Comparison of ENCODE assay signal across 8 mouse cellular contexts in genomic region chr19:5780203-5780602, GRCm38 (mm10). TPM values are rescaled to one million over a fixed set of nuclear protein-coding genes. Genes with fewer than 3 reads are reported as not detected.
DNase-seq lines count a peak whose midpoint lies in the region; TF ChIP-seq lines count a peak whose summit lies in the region.

No protein-coding gene starts in this region.

- no peak for TF ChIP-seq POLR2A in embryonic fibroblast, embryonic 13.5 days (IDR thresholded peaks at IDR 0.05; ENCODE audit: low read depth, low read length)

- intact Hi-C loops in gastrocnemius, postnatal 36 days (cut with DNase I), result loop anchor here (2.0 kb wide), 1 partner anchor 69 kb away; no protein-coding TSS in a partner anchor
- intact Hi-C loops in gastrocnemius, postnatal 14 days (cut with DNase I; ENCODE audit: low total_unique reads), result no loop called here

- no peak overlapping the region for H3K4me3 ChIP-seq in embryonic fibroblast, embryonic 13.5 days (ENCODE audit: insufficient read depth, low read length)

- peak; percentile 53 for DNase-seq in gastrocnemius, postnatal 10 days
- DNase-seq in gastrocnemius, postnatal 25 days, result no peak
- DNase-seq in right cerebral cortex, postnatal 4 days, result peak; percentile 44
- no peak for DNase-seq in right cerebral cortex, adult 2 months (ENCODE audit: low spot score in 2 of 2)
- peak; percentile 71 for DNase-seq in testis, postnatal 10 days (ENCODE audit: low spot score)
- no peak for DNase-seq in gastrocnemius, postnatal 36 days
- DNase-seq in gastrocnemius, postnatal 14 days, result no peak

- H3K27ac ChIP-seq in embryonic fibroblast, embryonic 13.5 days (ENCODE audit: insufficient read depth, low read length), result no peak overlapping the region

- 0 out of 2 replicates have a peak, but pooled peaks have one; percentile 10 for TF ChIP-seq CTCF in embryonic fibroblast, embryonic 13.5 days (IDR thresholded peaks at IDR 0.05; ENCODE audit: borderline replicate concordance, insufficient read depth, low read length)

- no peaks in the 10 kb centered on the region for H3K4me1 ChIP-seq in embryonic fibroblast, embryonic 13.5 days (ENCODE audit: control insufficient read depth, insufficient read depth, low read length)

RNA-seq across cellular contexts. Expression of gene Scyl1, which starts 9.0 kb away (rescaled TPM):
- total RNA-seq in gastrocnemius, postnatal 10 days (2021), result 10 to 100 TPM; 56.0 to 59.6 TPM
- total RNA-seq in gastrocnemius, postnatal 25 days (2021), result 10 to 100 TPM; 62.2 to 62.8 TPM
- polyA plus RNA-seq in embryonic fibroblast, embryonic 13.5 days (2011; ENCODE audit: insufficient read length, low read depth, missing spikeins), result 78.4 and 83.1 TPM in 2 replicates
- total RNA-seq in gastrocnemius, postnatal 36 days (2021), result 10 to 100 TPM; 70.8 to 71.1 TPM
- total RNA-seq in gastrocnemius, postnatal 14 days (2021), result 10 to 100 TPM; 56.8 to 64.9 TPM

RNA-seq across cellular contexts. Expression of gene Ltbp3, which starts 39.5 kb away (rescaled TPM):
- 100 to 1,000 TPM in 1 of 2 experiments, 10 to 100 TPM in 1; 88.0 to 113 TPM for total RNA-seq in gastrocnemius, postnatal 10 days (2021)
- 10 to 100 TPM; 45.7 to 49.6 TPM for total RNA-seq in gastrocnemius, postnatal 25 days (2021)
- polyA plus RNA-seq in embryonic fibroblast, embryonic 13.5 days (2011; ENCODE audit: insufficient read length, low read depth, missing spikeins), result 119 and 136 TPM in 2 replicates
- total RNA-seq in gastrocnemius, postnatal 36 days (2021), result 10 to 100 TPM; 43.4 to 44.2 TPM
- 10 to 100 TPM; 57.0 to 66.4 TPM for total RNA-seq in gastrocnemius, postnatal 14 days (2021)

RNA-seq across cellular contexts. Expression of gene Fam89b, which starts 50.8 kb away (rescaled TPM):
- 10 to 100 TPM; 43.1 to 44.9 TPM for total RNA-seq in gastrocnemius, postnatal 10 days (2021)
- total RNA-seq in gastrocnemius, postnatal 25 days (2021), result 10 to 100 TPM; 24.7 to 24.9 TPM
- 51.3 and 54.8 TPM in 2 replicates for polyA plus RNA-seq in embryonic fibroblast, embryonic 13.5 days (2011; ENCODE audit: insufficient read length, low read depth, missing spikeins)
- total RNA-seq in gastrocnemius, postnatal 36 days (2021), result 10 to 100 TPM; 19.7 to 22.8 TPM
- 10 to 100 TPM; 29.6 to 32.9 TPM for total RNA-seq in gastrocnemius, postnatal 14 days (2021)

RNA-seq across cellular contexts. Expression of gene Ehbp1l1, which starts 54.1 kb away (rescaled TPM):
- total RNA-seq in gastrocnemius, postnatal 10 days (2021), result 100 to 1,000 TPM; 280 to 285 TPM
- 100 to 1,000 TPM; 241 to 266 TPM for total RNA-seq in gastrocnemius, postnatal 25 days (2021)
- polyA plus RNA-seq in embryonic fibroblast, embryonic 13.5 days (2011; ENCODE audit: insufficient read length, low read depth, missing spikeins), result 62.8 and 86.1 TPM in 2 replicates
- total RNA-seq in gastrocnemius, postnatal 36 days (2021), result 100 to 1,000 TPM; 235 to 261 TPM
- 100 to 1,000 TPM; 246 to 269 TPM for total RNA-seq in gastrocnemius, postnatal 14 days (2021)

Comparison
In these comparisons a context has a peak if more than half of its experiments do, and no peak if none do; other contexts are left out.
1. DNase-seq: peak in gastrocnemius, postnatal 10 days (single experiment), right cerebral cortex, postnatal 4 days (single experiment) and testis, postnatal 10 days (single experiment); none in gastrocnemius, postnatal 25 days (single experiment), right cerebral cortex, adult 2 months (0 of 2), gastrocnemius, postnatal 36 days (0 of 2) and gastrocnemius, postnatal 14 days (single experiment).